Mouse (Mus musculus) ovary, adult 18-20 months (tissue): ENCODE data around the gene Pin4.
"Not testable (repeated sequence)": the region's sequence is repeated elsewhere in the genome, so short reads cannot be mapped to it uniquely, and the experiment has no call there.

Experiments used
- DNase-seq: peaks from one replicate; pipeline ENCODE4 v3.0.0; 2022; ENCODE audit warnings: low spot score, mixed read lengths

Pin4 gene

GRCm38 (mm10) chrX:102119042-102119864, at the start of gene Pin4:
Gene Pin4 (plus strand): TSS chrX:102119447.
- DNase-seq: peak; percentile 91

DNA sequence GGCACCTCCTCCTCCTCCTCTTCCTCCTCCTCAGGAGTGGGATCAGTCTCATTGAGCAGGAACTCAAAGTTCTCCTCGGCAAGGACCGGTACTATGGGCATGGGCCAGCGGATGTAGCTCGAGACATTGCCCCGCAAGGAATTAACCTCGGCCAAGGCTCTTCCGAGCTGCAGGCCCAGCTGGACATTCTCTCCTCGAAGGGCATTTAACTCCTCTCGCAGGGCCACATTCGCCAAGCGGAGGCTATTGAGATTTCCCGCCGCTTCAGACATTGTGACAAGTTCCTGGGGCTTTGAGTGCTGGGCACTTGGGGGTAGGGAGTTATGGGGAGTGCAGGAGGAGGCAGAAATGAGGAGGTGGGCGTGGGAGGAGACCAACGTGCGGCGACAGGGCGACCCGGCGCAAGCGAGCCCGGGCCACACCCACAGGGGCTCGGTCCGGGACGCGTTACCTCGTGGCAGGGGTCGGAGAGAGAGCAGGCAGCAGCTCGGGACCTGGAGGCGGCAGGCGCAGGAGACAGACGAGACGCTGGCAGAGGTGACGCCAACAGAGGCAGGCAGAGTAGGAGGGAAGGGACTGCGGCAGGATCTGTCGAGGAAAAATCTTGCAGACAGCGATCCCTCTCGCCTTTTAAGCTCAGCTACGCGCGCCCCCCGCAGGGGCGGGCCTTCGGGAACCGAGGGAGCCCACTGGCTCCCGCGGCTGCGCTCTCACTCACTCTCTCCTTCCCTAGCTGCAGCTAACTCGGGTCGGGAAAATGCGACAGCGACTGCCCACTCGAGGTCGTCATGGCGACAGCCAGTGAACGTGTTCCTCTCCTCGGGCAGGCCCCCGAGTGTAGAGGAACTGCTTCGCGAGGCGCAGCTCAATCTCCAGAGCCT, 48.4 kb upstream of the Pin4 start, which contains the start of gene Rtl5:
Gene Rtl5, minus strand, starts transcription at position 714 of the 881 bp plus-strand sequence.
- peak; percentile 73 for DNase-seq

GRCm38 (mm10) chrX:102071517-102071916, 47.7 kb upstream of the Pin4 start:
- no peak for DNase-seq

DNA sequence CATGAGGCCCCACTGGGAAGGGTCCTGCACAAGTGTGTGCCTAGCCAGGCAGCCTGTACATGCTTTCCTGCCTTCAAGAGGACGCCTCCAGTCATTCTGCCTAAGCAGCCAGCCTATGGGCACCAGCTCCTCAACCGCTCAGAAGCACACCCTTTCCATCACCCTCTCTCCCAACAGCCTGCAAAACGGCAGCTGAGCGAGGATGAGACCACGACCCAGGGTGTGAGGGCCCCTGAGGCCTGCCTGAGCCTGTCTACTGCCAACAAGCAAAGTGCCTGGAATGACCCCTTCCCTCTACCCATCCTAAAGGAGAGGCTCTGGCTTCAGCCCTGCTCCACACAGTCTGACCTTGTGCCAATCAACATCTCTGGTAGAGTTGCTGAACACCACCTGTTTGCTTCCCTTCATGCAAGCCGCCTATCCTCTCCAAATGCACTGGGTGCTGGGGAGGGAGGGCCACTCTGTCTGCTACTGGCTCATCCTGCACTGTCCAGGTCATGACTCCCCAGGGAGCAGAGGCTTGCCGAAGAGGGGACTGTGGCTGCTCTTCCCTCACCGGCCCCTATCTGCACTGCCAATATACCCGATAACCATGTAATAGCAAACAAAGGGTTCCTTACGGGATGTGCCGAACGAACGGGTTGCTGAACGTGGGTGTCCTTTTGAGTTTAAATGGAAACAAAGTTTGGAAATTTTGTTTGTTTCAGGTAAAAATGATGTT, 45.5 kb upstream of the Pin4 start:
- DNase-seq: no peak

DNA sequence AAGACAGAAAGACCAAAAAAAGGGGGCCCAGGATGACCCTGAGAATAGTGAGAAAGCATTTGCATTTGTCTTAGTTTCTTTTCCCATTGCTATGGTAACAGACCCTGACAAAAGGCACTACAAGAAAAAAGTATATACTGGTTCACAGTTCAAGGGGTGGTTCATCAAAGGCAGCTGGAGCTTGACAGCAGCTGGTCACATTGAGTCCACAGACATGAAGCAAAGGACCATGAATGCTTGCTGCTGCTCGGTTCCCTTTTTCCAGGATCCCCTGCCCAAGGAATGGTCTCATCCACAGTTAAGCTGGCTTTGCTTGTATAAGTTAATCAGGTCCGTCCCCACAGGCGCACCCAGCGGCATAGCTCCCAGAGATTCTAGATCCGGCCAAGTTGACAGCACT, 44.8 kb upstream of the Pin4 start:
- no peak for DNase-seq

- DNase-seq: no peak
Observed at GRCm38 (mm10) chrX:102075158-102075557, 44.1 kb upstream of the Pin4 start.

- no peak for DNase-seq
Observed at GRCm38 (mm10) chrX:102076886-102077765, 42.1 kb upstream of the Pin4 start.

GRCm38 (mm10) chrX:102081076-102081475, 38.2 kb upstream of the Pin4 start:
- DNase-seq: no peak

DNA sequence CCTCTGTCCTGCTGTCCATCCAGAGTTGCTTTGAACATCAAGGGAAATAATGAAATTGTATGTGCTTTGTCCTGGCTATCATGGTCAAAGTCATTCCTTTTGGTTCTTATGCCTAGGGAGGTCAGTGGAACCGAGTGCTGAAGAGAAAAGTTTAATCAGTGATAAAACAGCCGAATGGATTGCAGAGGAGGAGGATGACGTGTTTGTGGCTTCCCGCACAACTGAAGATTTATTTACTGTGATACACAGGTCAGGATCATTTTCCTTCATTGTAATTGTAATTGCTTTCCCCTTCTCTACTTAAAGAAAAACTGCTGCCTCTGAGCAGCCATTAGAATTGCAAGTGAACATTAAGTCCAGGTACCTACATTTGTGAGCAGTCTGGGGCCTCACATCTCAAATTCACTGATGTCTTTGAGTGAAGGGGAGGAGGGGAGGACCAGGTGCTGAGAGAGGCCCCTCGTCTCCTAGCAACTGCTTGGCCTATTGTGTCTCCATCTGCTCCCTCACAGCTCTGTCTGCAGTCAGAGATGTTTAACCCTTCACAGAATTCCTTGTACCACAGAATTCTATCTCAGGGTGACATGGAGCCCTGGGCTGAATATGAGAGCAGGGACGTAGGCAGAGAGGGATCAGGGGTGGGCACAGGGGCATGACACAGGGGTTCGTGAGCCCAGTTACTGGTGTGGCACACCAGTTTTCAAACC, 37.5 kb upstream of the Pin4 start:
- no peak for DNase-seq

DNA sequence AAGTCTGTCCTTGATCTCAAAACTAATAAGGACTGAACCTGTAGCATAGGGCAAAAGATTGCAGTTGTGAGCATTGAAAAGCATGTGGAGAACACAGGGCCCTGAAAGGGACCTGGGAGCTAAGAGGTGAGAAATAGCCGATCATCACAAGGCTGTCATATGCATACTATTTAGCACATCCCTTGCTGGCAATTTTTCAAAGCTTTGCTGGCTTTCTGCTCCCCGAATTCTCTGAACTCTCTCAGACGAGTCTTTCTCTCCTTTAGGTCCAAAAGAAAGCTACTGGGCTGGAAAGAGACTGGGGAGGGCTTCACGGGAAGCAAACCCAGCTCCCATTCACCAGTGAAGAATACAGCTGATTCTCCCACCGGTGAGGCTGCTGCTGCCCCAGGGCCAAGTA, 36.9 kb upstream of the Pin4 start:
- no peak for DNase-seq

DNA sequence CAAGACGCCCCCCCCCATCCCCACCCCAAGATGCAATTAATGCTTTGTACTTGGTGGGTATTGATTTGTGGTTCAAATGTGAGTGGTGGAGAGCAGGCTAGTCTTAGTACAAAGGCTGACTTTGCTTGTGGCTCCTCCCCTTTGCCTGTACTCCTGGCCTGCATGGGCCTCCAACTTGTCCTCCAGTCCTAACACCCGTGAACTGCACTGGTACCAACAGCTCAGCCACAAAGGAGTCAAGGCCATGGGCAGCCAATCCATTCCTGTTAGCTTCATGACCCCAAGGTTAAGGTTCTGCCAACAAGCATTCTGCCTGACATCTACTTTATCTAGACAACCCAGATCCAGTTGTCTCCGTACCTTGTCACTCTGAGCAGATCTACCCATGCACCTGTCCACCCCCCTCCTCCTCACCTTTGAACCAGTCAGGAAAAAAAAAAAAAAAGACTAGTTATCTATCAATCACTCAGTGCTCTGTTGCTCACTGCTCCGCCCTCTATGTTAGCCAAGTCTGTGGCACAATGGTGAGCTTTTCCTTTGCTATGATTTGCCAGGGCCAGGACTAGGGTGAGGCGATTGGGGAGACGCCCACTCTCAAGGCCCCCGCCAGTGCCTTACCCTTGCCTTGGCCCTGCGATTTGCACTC, 33.3 kb upstream of the Pin4 start:
- DNase-seq: no peak

GRCm38 (mm10) chrX:102090605-102091004, 28.6 kb upstream of the Pin4 start:
- DNase-seq: no peak

GRCm38 (mm10) chrX:102094381-102094904, 24.8 kb upstream of the Pin4 start:
- no peak for DNase-seq

DNA sequence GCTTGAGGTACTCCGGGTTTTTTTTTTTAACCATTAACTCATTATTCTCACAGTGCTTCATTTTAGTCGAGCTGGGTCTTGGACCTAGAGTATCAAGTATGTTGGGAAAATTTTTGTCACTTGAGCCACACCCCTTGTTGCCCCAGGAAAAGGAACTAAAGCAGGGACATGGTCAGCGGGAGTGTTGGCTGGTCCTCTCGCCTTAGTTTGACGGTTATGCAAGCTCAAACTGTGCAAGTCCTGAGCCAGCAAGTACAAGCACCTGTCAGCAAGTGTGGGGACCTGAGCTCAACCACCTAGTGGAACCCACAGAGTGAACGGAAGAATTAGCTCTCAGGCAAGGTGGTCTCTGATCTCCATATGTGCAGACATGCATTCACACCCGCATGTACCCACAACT, 17.4 kb upstream of the Pin4 start:
- DNase-seq: no peak

DNA sequence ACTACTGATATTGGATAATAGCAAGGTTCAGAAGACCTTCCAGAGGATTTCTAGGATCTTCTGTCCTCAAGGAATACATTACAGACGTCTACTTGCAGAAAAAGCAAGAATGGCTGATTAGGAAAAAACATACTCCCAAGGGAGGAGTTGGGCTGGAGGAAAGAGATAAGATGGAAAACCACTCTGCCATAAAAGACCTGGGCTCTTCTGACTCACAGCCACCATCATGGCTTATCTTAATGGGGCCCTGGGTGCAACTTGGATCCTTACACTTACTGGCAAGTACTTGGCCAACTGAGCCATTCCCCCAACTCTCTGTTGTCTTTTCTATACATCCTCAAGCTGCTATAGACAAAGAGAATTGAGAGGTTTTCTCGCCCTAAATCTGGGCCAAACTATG, 15.4 kb upstream of the Pin4 start:
- not testable (repeated sequence) for DNase-seq

GRCm38 (mm10) chrX:102109349-102109748, 9.9 kb upstream of the Pin4 start:
- DNase-seq: not testable (repeated sequence)

DNA sequence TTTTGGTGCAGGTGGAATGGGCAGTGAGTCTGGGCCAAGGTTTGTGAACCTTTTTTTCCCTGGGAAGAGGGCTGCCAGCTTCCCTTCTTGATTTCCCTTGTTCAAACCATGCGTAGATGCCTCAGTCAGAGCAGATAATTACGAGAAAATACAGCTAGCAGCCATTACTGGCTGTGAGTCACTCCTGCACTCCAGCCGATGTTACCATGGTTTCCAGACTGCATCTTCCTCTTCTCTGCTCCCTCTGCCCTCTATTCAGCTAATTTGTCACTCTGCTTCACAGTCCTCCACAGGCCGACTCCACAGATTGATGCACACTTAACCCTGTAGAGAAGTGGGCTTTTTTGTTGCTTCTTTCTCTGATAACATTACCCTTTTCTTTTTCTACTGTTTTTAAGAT, 3.6 kb upstream of the Pin4 start:
- DNase-seq: no peak

DNA sequence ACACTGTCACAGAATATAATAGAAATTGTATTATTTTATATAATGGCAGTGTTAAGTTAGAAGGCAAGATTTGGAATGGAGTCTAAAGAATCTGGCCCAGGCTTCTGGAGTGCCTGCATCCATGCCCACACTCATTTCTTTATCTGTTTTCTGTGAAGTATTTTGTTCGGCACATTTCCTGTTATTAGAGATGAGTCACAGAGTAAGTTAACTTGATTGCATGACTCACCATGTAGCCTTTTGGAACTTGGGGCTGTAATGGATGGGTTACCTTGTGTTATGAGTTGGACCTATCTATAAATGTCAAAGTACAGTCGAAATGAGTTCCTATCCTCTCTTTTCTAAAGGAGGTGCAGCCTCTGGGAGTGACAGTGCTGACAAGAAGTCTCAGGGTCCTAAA, 2.1 kb downstream of the Pin4 start:
- DNase-seq: no peak

GRCm38 (mm10) chrX:102141157-102141556, 21.9 kb downstream of the Pin4 start:
- DNase-seq: no peak
